Mouse (Mus musculus): ENCODE results near the gene Usp5. TPM values are rescaled to one million over a fixed set of nuclear protein-coding genes. Genes with fewer than 3 reads are reported as not detected.
"Not testable (repeated sequence)": the region's sequence is repeated elsewhere in the genome, so short reads cannot be mapped to it uniquely, and the experiment has no call there.

Gene Usp5
- polyA plus RNA-seq, 1 experiment from 2014 or later: 162 TPM

- 59% methylated on average over 9 of the region's 9 CpGs for WGBS
- H3K36me3 ChIP-seq (ENCODE audit: control insufficient read depth, insufficient read depth, low read length): peaks cover 48% of the 10 kb centered on the region
Observed at GRCm38 (mm10) chr6:124814858-124815774, 14.2 kb downstream of the Usp5 start.

DNA sequence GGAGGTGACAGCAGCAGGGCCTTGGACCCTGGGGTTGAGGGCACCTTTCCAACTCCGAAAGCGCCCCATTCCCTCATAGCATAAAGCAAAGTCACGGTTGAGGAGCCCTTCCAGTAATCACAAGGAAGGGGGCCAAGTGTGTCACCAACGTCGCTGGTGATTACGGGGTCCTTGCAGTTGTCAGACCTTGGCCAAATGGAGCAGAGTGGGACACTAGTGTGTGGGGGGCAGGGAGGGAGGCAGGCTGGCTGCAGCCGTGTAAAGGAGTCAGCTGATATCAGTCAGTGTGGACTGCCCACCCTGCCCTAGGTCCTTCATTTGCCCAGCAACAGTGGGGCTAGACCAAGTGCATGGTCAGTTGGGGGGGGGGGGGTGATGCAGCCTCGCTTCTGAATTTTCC is 14.8 kb downstream of the Usp5 start:
- WGBS: 33% methylated on average over 7 of the region's 8 CpGs
- Histone ChIP-seq H3K27ac (ENCODE audit: low read depth, low read length) (peak overlapping the region; percentile 88; the same call in 1 of the 2 replicates), H3K9me3 (ENCODE audit: control insufficient read depth, low read length) (no peaks in the 10 kb centered on the region), H3K4me3 (ENCODE audit: low read depth, low read length) (peak overlapping the region; percentile 62; the same call in 1 of the 2 replicates), H3K4me1 (ENCODE audit: control insufficient read depth, insufficient read depth, low read length) (peaks cover 24% of the 10 kb centered on the region), H3K4me2 (ENCODE audit: low read depth, low read length) (peak overlapping the region; percentile 87; the same call in 1 of the 2 replicates), H3K27me3 (ENCODE audit: control insufficient read depth, insufficient read depth, low read length) (no peaks in the 10 kb centered on the region), H3K9ac (replicated peaks; ENCODE audit: low read depth, low read length) (no peak overlapping the region), H3K36me3 (ENCODE audit: control insufficient read depth, insufficient read depth, low read length) (peaks cover 42% of the 10 kb centered on the region)
- ATAC-seq (ENCODE audit: low read depth): peak; percentile 36

More at GRCm38 (mm10) chr6:124814858-124815774, 14.2 kb downstream of the Usp5 start:
- Histone ChIP-seq H3K27me3 (ENCODE audit: control insufficient read depth, insufficient read depth, low read length) (no peaks in the 10 kb centered on the region), H3K4me3 (ENCODE audit: low read depth, low read length) (no peak overlapping the region), H3K9ac (replicated peaks; ENCODE audit: low read depth, low read length) (no peak overlapping the region), H3K4me1 (ENCODE audit: control insufficient read depth, insufficient read depth, low read length) (peaks cover 17% of the 10 kb centered on the region), H3K9me3 (ENCODE audit: control insufficient read depth, low read length) (no peaks in the 10 kb centered on the region), H3K4me2 (ENCODE audit: low read depth, low read length) (no peak overlapping the region), H3K27ac (ENCODE audit: low read depth, low read length) (no peak overlapping the region)
- no peak for ATAC-seq (ENCODE audit: low read depth)

DNA sequence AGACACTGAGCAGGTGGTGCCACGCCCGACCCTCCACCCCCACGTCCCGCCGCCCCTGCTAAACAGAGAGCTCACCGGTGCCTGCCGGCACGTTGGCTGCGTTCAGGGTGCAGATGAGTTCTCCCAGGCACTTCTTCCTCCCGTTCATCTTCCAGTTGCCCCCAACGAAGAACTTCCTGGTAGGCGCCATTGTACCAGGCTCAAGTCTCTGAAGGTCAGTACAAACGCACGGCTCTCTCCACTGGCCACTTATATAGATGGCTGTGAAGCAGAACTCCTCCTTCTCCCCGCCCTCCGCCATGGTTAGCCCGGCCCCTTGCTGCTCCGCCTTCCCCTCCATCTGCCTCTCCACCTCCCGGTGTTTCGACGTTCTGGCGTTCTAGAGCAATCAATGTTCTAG is 15.4 kb downstream of the Usp5 start, which contains the start of gene Tpi1:
Gene Tpi1 (minus strand): TSS at position 364 of the 400 bp plus-strand sequence.
- H3K9ac ChIP-seq (replicated peaks; ENCODE audit: low read depth, low read length): peak within 1 kb of the TSS; percentile 75
- no peaks in the 10 kb centered on the region for H3K9me3 ChIP-seq (ENCODE audit: control insufficient read depth, low read length)
- peak within 1 kb of the TSS; percentile 87 for H3K4me2 ChIP-seq (ENCODE audit: low read depth, low read length)
- no peaks in the 10 kb centered on the region for H3K27me3 ChIP-seq (ENCODE audit: control insufficient read depth, insufficient read depth, low read length)
- WGBS: under 1% methylated on average over 22 of the region's 22 CpGs
- H3K27ac ChIP-seq (ENCODE audit: low read depth, low read length): peak within 1 kb of the TSS; percentile 88
- peak within 1 kb of the TSS; percentile 62 for H3K4me3 ChIP-seq (ENCODE audit: low read depth, low read length)
- ATAC-seq (ENCODE audit: low read depth): peak; percentile 88
- peaks cover 26% of the 10 kb centered on the region for H3K4me1 ChIP-seq (ENCODE audit: control insufficient read depth, insufficient read depth, low read length)
- H3K36me3 ChIP-seq (ENCODE audit: control insufficient read depth, insufficient read depth, low read length): peaks cover 37% of the 10 kb centered on the region

DNA sequence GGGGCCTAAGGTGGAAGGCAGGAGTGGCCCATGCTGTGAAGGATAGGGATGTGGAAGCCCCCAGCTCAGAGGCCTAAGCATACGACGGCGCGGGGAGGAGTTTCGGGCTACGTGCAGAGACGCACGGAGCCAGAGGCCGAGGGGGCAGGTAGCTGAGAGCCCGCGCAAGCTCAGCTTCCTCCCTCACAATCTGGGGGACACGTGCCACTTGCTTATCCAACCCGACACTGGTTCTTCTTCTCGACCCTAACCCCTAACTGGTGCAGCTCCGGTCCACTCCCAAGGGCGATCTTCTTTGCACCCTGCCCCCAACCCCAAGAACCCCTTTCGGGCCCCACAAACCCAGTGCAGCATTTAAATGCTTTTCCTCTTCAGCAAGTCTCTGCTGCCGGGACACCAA is 15.8 kb downstream of the Usp5 start:
- WGBS: under 1% methylated on average over 18 of the region's 18 CpGs
- Histone ChIP-seq H3K36me3 (ENCODE audit: control insufficient read depth, insufficient read depth, low read length) (peaks cover 32% of the 10 kb centered on the region), H3K27ac (ENCODE audit: low read depth, low read length) (peak overlapping the region; percentile 88), H3K4me2 (ENCODE audit: low read depth, low read length) (peak overlapping the region; percentile 87), H3K9ac (replicated peaks; ENCODE audit: low read depth, low read length) (peak overlapping the region; percentile 75), H3K27me3 (ENCODE audit: control insufficient read depth, insufficient read depth, low read length) (no peaks in the 10 kb centered on the region), H3K4me1 (ENCODE audit: control insufficient read depth, insufficient read depth, low read length) (peaks cover 26% of the 10 kb centered on the region), H3K4me3 (ENCODE audit: low read depth, low read length) (peak overlapping the region; percentile 62), H3K9me3 (ENCODE audit: control insufficient read depth, low read length) (no peaks in the 10 kb centered on the region)
- ATAC-seq (ENCODE audit: low read depth): peak; percentile 81

DNA sequence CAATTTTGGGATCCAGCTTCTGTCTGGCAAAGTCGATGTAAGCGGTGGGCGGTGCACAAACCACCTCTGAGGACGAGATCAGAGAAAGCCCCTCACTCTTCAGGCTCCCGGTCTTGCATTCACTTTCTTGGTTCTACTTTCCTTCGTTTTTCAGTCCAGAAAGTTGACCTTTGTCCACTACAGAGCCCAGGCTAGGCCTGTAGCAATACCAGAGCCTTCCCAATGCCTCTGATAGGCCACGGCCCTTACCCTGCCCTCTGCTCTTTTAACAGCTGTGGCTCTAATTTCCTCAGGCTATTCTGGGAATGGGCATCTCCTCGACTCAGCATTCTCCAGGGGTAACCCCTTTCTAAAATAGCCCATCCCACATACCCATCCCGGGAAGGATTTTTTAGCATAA is 16.4 kb downstream of the Usp5 start:
- 21% methylated on average over 9 of the region's 9 CpGs for WGBS
- Histone ChIP-seq H3K27me3 (ENCODE audit: control insufficient read depth, insufficient read depth, low read length) (no peaks in the 10 kb centered on the region), H3K4me1 (ENCODE audit: control insufficient read depth, insufficient read depth, low read length) (peaks cover 26% of the 10 kb centered on the region), H3K4me2 (ENCODE audit: low read depth, low read length) (peak overlapping the region; percentile 87), H3K27ac (ENCODE audit: low read depth, low read length) (peak overlapping the region; percentile 88; the same call in 1 of the 2 replicates), H3K36me3 (ENCODE audit: control insufficient read depth, insufficient read depth, low read length) (peaks cover 26% of the 10 kb centered on the region), H3K9me3 (ENCODE audit: control insufficient read depth, low read length) (no peaks in the 10 kb centered on the region), H3K4me3 (ENCODE audit: low read depth, low read length) (peak overlapping the region; percentile 62), H3K9ac (replicated peaks; ENCODE audit: low read depth, low read length) (peak overlapping the region; percentile 75)
- ATAC-seq (ENCODE audit: low read depth): no peak

DNA sequence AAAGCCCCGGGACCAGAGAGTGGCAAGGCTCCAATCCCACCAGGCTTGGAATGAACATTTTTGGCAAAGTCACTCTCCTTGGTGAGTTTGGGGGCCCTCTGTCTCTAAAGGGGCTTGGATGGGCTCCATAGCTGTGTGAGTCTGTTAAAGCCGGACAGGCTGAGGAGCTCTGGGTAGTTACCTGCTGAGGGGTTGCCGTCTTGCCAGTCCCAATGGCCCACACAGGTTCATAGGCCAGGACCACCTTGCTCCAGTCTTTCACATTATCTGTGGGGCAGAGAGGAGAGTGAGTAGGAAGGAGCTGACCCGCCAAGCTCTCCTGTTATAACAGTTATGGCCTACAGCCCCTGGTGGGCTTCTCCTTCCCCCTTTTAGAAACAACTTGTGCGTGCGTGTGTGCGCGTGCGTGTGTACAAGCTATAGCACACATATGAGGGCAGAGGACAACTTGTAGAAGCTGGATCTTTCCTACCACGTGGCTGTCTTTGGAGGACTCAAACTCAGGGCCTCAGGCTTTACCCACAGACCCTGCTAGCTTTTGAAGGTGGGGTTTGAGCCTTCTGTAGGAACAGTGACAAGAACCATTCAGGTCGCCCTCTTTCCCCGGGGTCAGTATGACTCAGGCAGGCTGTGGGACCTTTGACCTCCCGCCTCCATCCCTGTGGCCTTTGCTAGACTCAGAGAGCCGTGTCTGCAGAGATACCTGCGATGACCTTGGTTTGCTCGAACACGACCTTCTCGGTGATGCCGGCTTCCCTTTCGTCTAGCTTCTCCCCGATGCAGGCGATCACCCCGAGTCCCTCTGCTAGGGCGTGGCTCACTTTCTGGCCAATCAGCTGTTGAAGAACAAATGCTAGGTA is 17.4 kb downstream of the Usp5 start:
- Histone ChIP-seq H3K27me3 (ENCODE audit: control insufficient read depth, insufficient read depth, low read length) (no peaks in the 10 kb centered on the region), H3K4me1 (ENCODE audit: control insufficient read depth, insufficient read depth, low read length) (peaks cover 26% of the 10 kb centered on the region), H3K27ac (ENCODE audit: low read depth, low read length) (no peak overlapping the region), H3K36me3 (ENCODE audit: control insufficient read depth, insufficient read depth, low read length) (peaks cover 17% of the 10 kb centered on the region), H3K9ac (replicated peaks; ENCODE audit: low read depth, low read length) (no peak overlapping the region), H3K4me2 (ENCODE audit: low read depth, low read length) (peak overlapping the region; percentile 87), H3K9me3 (ENCODE audit: control insufficient read depth, low read length) (no peaks in the 10 kb centered on the region), H3K4me3 (ENCODE audit: low read depth, low read length) (peak overlapping the region; percentile 62; the same call in 1 of the 2 replicates)
- ATAC-seq (ENCODE audit: low read depth): no peak
- 90% methylated on average over 24 of the region's 24 CpGs for WGBS

DNA sequence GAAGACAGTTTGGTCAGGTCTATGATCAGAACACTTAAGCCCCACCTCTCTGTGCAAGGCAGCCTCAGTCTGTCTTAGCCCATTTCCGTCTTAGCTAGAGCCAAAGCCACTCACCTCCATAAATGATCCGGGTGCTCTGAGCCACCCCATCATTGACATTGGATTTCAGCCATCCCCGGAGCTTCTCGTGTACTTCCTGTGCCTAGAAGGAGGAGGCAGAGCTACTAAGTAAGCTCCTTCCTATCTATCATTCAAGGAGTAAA is 17.9 kb downstream of the Usp5 start:
- H3K4me1 ChIP-seq (ENCODE audit: control insufficient read depth, insufficient read depth, low read length): peaks cover 26% of the 10 kb centered on the region
- ATAC-seq (ENCODE audit: low read depth): no peak
- no peaks in the 10 kb centered on the region for H3K27me3 ChIP-seq (ENCODE audit: control insufficient read depth, insufficient read depth, low read length)
- WGBS: 90% methylated on average over 4 of the region's 4 CpGs
- no peak overlapping the region for H3K4me2 ChIP-seq (ENCODE audit: low read depth, low read length)
- H3K9ac ChIP-seq (replicated peaks; ENCODE audit: low read depth, low read length): no peak overlapping the region
- no peak overlapping the region for H3K4me3 ChIP-seq (ENCODE audit: low read depth, low read length)
- peaks cover 11% of the 10 kb centered on the region for H3K36me3 ChIP-seq (ENCODE audit: control insufficient read depth, insufficient read depth, low read length)
- H3K9me3 ChIP-seq (ENCODE audit: control insufficient read depth, low read length): no peaks in the 10 kb centered on the region
- no peak overlapping the region for H3K27ac ChIP-seq (ENCODE audit: low read depth, low read length)

- H3K4me2 ChIP-seq (ENCODE audit: low read depth, low read length): not testable (repeated sequence)
- 86% methylated on average over 10 of the region's 11 CpGs for WGBS
Observed at GRCm38 (mm10) chr6:124810566-124811402, 18.5 kb downstream of the Usp5 start.

More at GRCm38 (mm10) chr6:124810566-124811402, 18.5 kb downstream of the Usp5 start:
- H3K4me3 ChIP-seq (ENCODE audit: low read depth, low read length); H3K36me3 ChIP-seq (ENCODE audit: control insufficient read depth, insufficient read depth, low read length); H3K27ac ChIP-seq (ENCODE audit: low read depth, low read length); H3K9ac ChIP-seq (replicated peaks; ENCODE audit: low read depth, low read length); ATAC-seq (ENCODE audit: low read depth); H3K27me3 ChIP-seq (ENCODE audit: control insufficient read depth, insufficient read depth, low read length); H3K9me3 ChIP-seq (ENCODE audit: control insufficient read depth, low read length): not testable (repeated sequence)
- H3K4me1 ChIP-seq (ENCODE audit: control insufficient read depth, insufficient read depth, low read length): peaks cover 30% of the 10 kb centered on the region
